Comparison of ENCODE assay signal across 25 mouse cellular contexts in genomic region chr14:122213590-122213989, GRCm38 (mm10). TPM values are rescaled to one million over a fixed set of nuclear protein-coding genes. Genes with fewer than 3 reads are reported as not detected.
DNase-seq lines count a peak whose midpoint lies in the region; ATAC-seq lines count a peak whose summit lies in the region.
"Had no signal": no experiment of that assay in that cellular context is flagged by ENCODE, and none has a peak within 500 bp of the region (broad histone marks: within the 10 kb centered on the region; RNA-seq: fewer than 3 reads in every experiment).

No protein-coding gene starts in this region.

- no peak overlapping the region for H3K27ac ChIP-seq in forebrain, embryonic 14.5 days (ENCODE audit: low read depth, low read length)
- no peak overlapping the region for H3K27ac ChIP-seq in forebrain, embryonic 11.5 days (ENCODE audit: low read depth, low read length)
- no peak overlapping the region for H3K27ac ChIP-seq in heart, embryonic 10.5 days
- H3K27ac ChIP-seq: hindbrain, embryonic 15.5 days; layer of hippocampus, adult 2 months; limb, embryonic 12.5 days; macrophage; neural tube, embryonic 15.5 days; stomach, postnatal 0 days had no signal

- H3K27me3 ChIP-seq in forebrain, embryonic 14.5 days (replicated peaks; ENCODE audit: control insufficient read depth, insufficient read depth, low read length) = no peaks in the 10 kb centered on the region
- H3K27me3 ChIP-seq in forebrain, embryonic 11.5 days (ENCODE audit: control insufficient read depth, insufficient read depth, low read length) = no peaks in the 10 kb centered on the region
- H3K27me3 ChIP-seq in heart, embryonic 10.5 days (ENCODE audit: insufficient read depth, poor library complexity, severe bottlenecking) = no peaks in the 10 kb centered on the region
- H3K27me3 ChIP-seq: hindbrain, embryonic 15.5 days; limb, embryonic 12.5 days; neural tube, embryonic 15.5 days had no signal

- H3K4me3 ChIP-seq in forebrain, embryonic 14.5 days (ENCODE audit: low read depth, low read length) = no peak overlapping the region
- H3K4me3 ChIP-seq in forebrain, embryonic 11.5 days (ENCODE audit: low read depth, low read length) = no peak overlapping the region
- no peak overlapping the region for H3K4me3 ChIP-seq in heart, embryonic 10.5 days
- H3K4me3 ChIP-seq: hindbrain, embryonic 15.5 days; layer of hippocampus, adult 2 months; limb, embryonic 12.5 days; neural tube, embryonic 15.5 days had no signal

- H3K4me2 ChIP-seq in forebrain, embryonic 14.5 days (ENCODE audit: low read length) = no peak overlapping the region
- no peak overlapping the region for H3K4me2 ChIP-seq in forebrain, embryonic 11.5 days (ENCODE audit: low read depth, low read length, severe bottlenecking)
- H3K4me2 ChIP-seq: hindbrain, embryonic 15.5 days; limb, embryonic 12.5 days; liver, embryonic 11.5 days; neural tube, embryonic 15.5 days had no signal

- H3K9me3 ChIP-seq in forebrain, embryonic 14.5 days (replicated peaks; ENCODE audit: control insufficient read depth, low read length) = no peaks in the 10 kb centered on the region
- no peaks in the 10 kb centered on the region for H3K9me3 ChIP-seq in forebrain, embryonic 11.5 days (ENCODE audit: control insufficient read depth, low read length)
- H3K9me3 ChIP-seq in heart, embryonic 10.5 days = no peaks in the 10 kb centered on the region
- H3K9me3 ChIP-seq: hindbrain, embryonic 15.5 days; limb, embryonic 12.5 days; neural tube, embryonic 15.5 days had no signal

- H3K4me1 ChIP-seq in forebrain, embryonic 14.5 days (ENCODE audit: control insufficient read depth, insufficient read depth, low read length) = no peaks in the 10 kb centered on the region
- H3K4me1 ChIP-seq in forebrain, embryonic 11.5 days (replicated peaks; ENCODE audit: control insufficient read depth, insufficient read depth, low read length) = no peaks in the 10 kb centered on the region
- H3K4me1 ChIP-seq in heart, embryonic 10.5 days = no peaks in the 10 kb centered on the region
- H3K4me1 ChIP-seq: hindbrain, embryonic 15.5 days; limb, embryonic 12.5 days; neural tube, embryonic 15.5 days had no signal

- peak; percentile 50 for DNase-seq in forebrain, embryonic 14.5 days (ENCODE audit: low spot score)
- no peak for DNase-seq in forebrain, embryonic 11.5 days (ENCODE audit: low spot score)
- peak; percentile 6 for DNase-seq in Muller cell, postnatal 12 days (ENCODE audit: inconsistent ontology term)
- DNase-seq in cerebellum, adult 11-12 months = peak; percentile 81
- peak; percentile 86 to 87 for DNase-seq in cerebellum, postnatal 10 days
- no peak for DNase-seq in heart, embryonic 10.5 days (ENCODE audit: low spot score)
- no peak for DNase-seq in c-Kit-positive CD71-positive TER-119-positive erythroid progenitor cells, embryonic 14.5 days (ENCODE audit: low spot score)
- no peak for DNase-seq in yolk sac, embryonic 10.5 days (ENCODE audit: low spot score)
- DNase-seq: adrenal gland, postnatal 25 days; heart, postnatal 4 days; kidney, postnatal 25 days; liver, postnatal 0 days; right cerebral cortex, adult 18-20 months; right cerebral cortex, postnatal 4 days; thymus, adult 2 months had no signal

- WGBS in forebrain, embryonic 14.5 days = 68% methylated on average over 8 of the region's 8 CpGs
- WGBS in forebrain, embryonic 11.5 days = 80% methylated on average over 8 of the region's 8 CpGs
- 83% methylated on average over 8 of the region's 8 CpGs for WGBS in heart, embryonic 10.5 days

- ATAC-seq in forebrain, embryonic 14.5 days = no peak
- ATAC-seq in forebrain, embryonic 11.5 days (replicated peaks; ENCODE audit: low FRiP score) = no peak
- ATAC-seq: intestine, embryonic 16.5 days; liver, postnatal 0 days; lung, postnatal 0 days; midbrain, embryonic 16.5 days had no signal

- H3K9ac ChIP-seq in forebrain, embryonic 14.5 days (ENCODE audit: low read length) = no peak overlapping the region
- no peak overlapping the region for H3K9ac ChIP-seq in forebrain, embryonic 11.5 days (ENCODE audit: low read length)
- H3K9ac ChIP-seq: hindbrain, embryonic 15.5 days; limb, embryonic 12.5 days; liver, postnatal 0 days; neural tube, embryonic 15.5 days had no signal

- H3K36me3 ChIP-seq in forebrain, embryonic 14.5 days (ENCODE audit: control insufficient read depth, insufficient read depth, low read length) = no peaks in the 10 kb centered on the region
- H3K36me3 ChIP-seq in forebrain, embryonic 11.5 days (ENCODE audit: control insufficient read depth, insufficient read depth, low read length) = no peaks in the 10 kb centered on the region
- no peaks in the 10 kb centered on the region for H3K36me3 ChIP-seq in heart, embryonic 10.5 days
- H3K36me3 ChIP-seq: hindbrain, embryonic 15.5 days; limb, embryonic 12.5 days; neural tube, embryonic 15.5 days had no signal

RNA-seq across cellular contexts. Expression of gene Clybl, which starts 32.1 kb away (rescaled TPM):
- polyA plus RNA-seq in forebrain, embryonic 14.5 days (2014; fragmentation: Nextera tagmentation; extraction: Ambion mirVana) = 16.0 and 18.9 TPM in 2 replicates
- polyA plus RNA-seq in forebrain, embryonic 11.5 days (2014; fragmentation: Nextera tagmentation; extraction: Ambion mirVana) = 34.3 and 35.3 TPM in 2 replicates
- polyA plus RNA-seq in heart, embryonic 10.5 days (2016; fragmentation: Nextera tagmentation; extraction: Ambion mirVana) = 43.5 and 63.8 TPM in 2 replicates

Comparison
In these comparisons a context has a peak if more than half of its experiments do, and no peak if none do; other contexts are left out.
1. DNase-seq: peak in forebrain, embryonic 14.5 days (single experiment), Muller cell, postnatal 12 days (single experiment), cerebellum, adult 11-12 months (single experiment) and cerebellum, postnatal 10 days (2 of 2); none in forebrain, embryonic 11.5 days (single experiment), heart, embryonic 10.5 days (single experiment), c-Kit-positive CD71-positive TER-119-positive erythroid progenitor cells, embryonic 14.5 days (single experiment) and yolk sac, embryonic 10.5 days (single experiment).